In genomic region chr5:115921990-115922389, GRCm38 (mm10) we compare ENCODE assay signal across 29 mouse cellular contexts.
DNase-seq lines count a peak whose midpoint lies in the region; ATAC-seq lines count a peak whose summit lies in the region.
"Had no signal": no experiment of that assay in that cellular context is flagged by ENCODE, and none has a peak within 500 bp of the region (broad histone marks: within the 10 kb centered on the region; RNA-seq: fewer than 3 reads in every experiment).

No protein-coding gene starts in this region.

- no peak overlapping the region; the same call in 1 of the 2 replicates for H3K9ac ChIP-seq in liver, embryonic 15.5 days
- H3K9ac ChIP-seq: embryonic facial prominence, embryonic 13.5 days; forebrain, embryonic 12.5 days; forebrain, embryonic 15.5 days; heart, embryonic 12.5 days; heart, embryonic 15.5 days; hindbrain, embryonic 12.5 days; hindbrain, embryonic 15.5 days had no signal

- 80% methylated on average over 9 of the region's 9 CpGs for WGBS in liver, embryonic 15.5 days (ENCODE audit: insufficient replicate concordance)
- 45% methylated on average over 9 of the region's 9 CpGs for WGBS in hindbrain, embryonic 10.5 days

- H3K27me3 ChIP-seq in liver, embryonic 15.5 days, result no peaks in the 10 kb centered on the region
- H3K27me3 ChIP-seq in hindbrain, embryonic 10.5 days (ENCODE audit: insufficient read depth, poor library complexity, severe bottlenecking), result no peaks in the 10 kb centered on the region
- H3K27me3 ChIP-seq: CH12.LX; embryonic facial prominence, embryonic 13.5 days; forebrain, embryonic 12.5 days; forebrain, embryonic 15.5 days; heart, embryonic 12.5 days; heart, embryonic 15.5 days; hindbrain, embryonic 12.5 days; hindbrain, embryonic 15.5 days; Patski had no signal

- no peaks in the 10 kb centered on the region for H3K9me3 ChIP-seq in liver, embryonic 15.5 days (replicated peaks)
- no peaks in the 10 kb centered on the region for H3K9me3 ChIP-seq in hindbrain, embryonic 10.5 days
- H3K9me3 ChIP-seq: embryonic facial prominence, embryonic 13.5 days; forebrain, embryonic 12.5 days; forebrain, embryonic 15.5 days; G1E; heart, embryonic 12.5 days; heart, embryonic 15.5 days; hindbrain, embryonic 12.5 days; hindbrain, embryonic 15.5 days had no signal

- peaks cover 46% of the 10 kb centered on the region for H3K36me3 ChIP-seq in liver, embryonic 15.5 days (replicated peaks)
- peaks cover 25% of the 10 kb centered on the region for H3K36me3 ChIP-seq in hindbrain, embryonic 10.5 days
- H3K36me3 ChIP-seq: embryonic facial prominence, embryonic 13.5 days; forebrain, embryonic 15.5 days; heart, embryonic 15.5 days; hindbrain, embryonic 15.5 days had no signal

- 0 out of 2 replicates have a peak, but pooled peaks have one; percentile 35 for ATAC-seq in liver, embryonic 15.5 days (ENCODE audit: insufficient read depth)
- ATAC-seq in monocyte, adult 5-6 weeks (replicated peaks; ENCODE audit: insufficient number of reproducible peaks, low FRiP score, low TSS enrichment, poor library complexity, severe bottlenecking), result no peak
- ATAC-seq: forebrain, embryonic 15.5 days; Patski had no signal

- no peak overlapping the region for H3K4me3 ChIP-seq in liver, embryonic 15.5 days (replicated peaks)
- no peak overlapping the region for H3K4me3 ChIP-seq in hindbrain, embryonic 10.5 days
- H3K4me3 ChIP-seq: embryonic facial prominence, embryonic 13.5 days; erythroblast, embryonic 14.5 days; forebrain, embryonic 12.5 days; forebrain, embryonic 15.5 days; heart, embryonic 12.5 days; heart, embryonic 15.5 days; hindbrain, embryonic 12.5 days; hindbrain, embryonic 15.5 days had no signal

- peaks cover 35% of the 10 kb centered on the region for H3K4me1 ChIP-seq in liver, embryonic 15.5 days (replicated peaks)
- H3K4me1 ChIP-seq in hindbrain, embryonic 10.5 days (replicated peaks), result peaks cover 12% of the 10 kb centered on the region
- H3K4me1 ChIP-seq: embryonic facial prominence, embryonic 13.5 days; forebrain, embryonic 12.5 days; forebrain, embryonic 15.5 days; heart, embryonic 12.5 days; heart, embryonic 15.5 days; hindbrain, embryonic 12.5 days; hindbrain, embryonic 15.5 days had no signal

- peak; percentile 38 for DNase-seq in embryo, embryonic 9.5 days (ENCODE audit: extremely low spot score)
- no peak for DNase-seq in embryo, embryonic 11 days
- peak; percentile 8 for DNase-seq in retina, postnatal 1 day
- DNase-seq in retina, embryonic 14.5 days (ENCODE audit: low spot score), result no peak
- peak; percentile 63 for DNase-seq in yolk sac, embryonic 10.5 days (ENCODE audit: low spot score)
- DNase-seq in hindbrain, embryonic 10.5 days (ENCODE audit: low spot score), result no peak
- DNase-seq: adrenal gland, postnatal 10 days; adrenal gland, postnatal 36 days; B cell, adult 2 months; cerebellum, adult 18-20 months; cerebellum, adult 9-10 months; cerebellum, postnatal 14 days; gastrocnemius, postnatal 25 days; heart, adult 18-20 months; heart, postnatal 10 days; heart, postnatal 4 days had no signal

- peak overlapping the region; percentile 29 for H3K4me2 ChIP-seq in liver, embryonic 15.5 days
- H3K4me2 ChIP-seq: embryonic facial prominence, embryonic 13.5 days; forebrain, embryonic 12.5 days; forebrain, embryonic 15.5 days; heart, embryonic 12.5 days; heart, embryonic 15.5 days; hindbrain, embryonic 12.5 days; hindbrain, embryonic 15.5 days had no signal

- H3K27ac ChIP-seq in liver, embryonic 15.5 days (replicated peaks), result peak overlapping the region; percentile 65
- H3K27ac ChIP-seq in hindbrain, embryonic 10.5 days, result no peak overlapping the region
- H3K27ac ChIP-seq: embryonic facial prominence, embryonic 13.5 days; forebrain, embryonic 12.5 days; forebrain, embryonic 15.5 days; heart, embryonic 15.5 days; hindbrain, embryonic 12.5 days; hindbrain, embryonic 15.5 days had no signal

Comparison
In these comparisons a context has a peak if more than half of its experiments do, and no peak if none do; other contexts are left out.
1. DNase-seq: peak in embryo, embryonic 9.5 days (single experiment), retina, postnatal 1 day (single experiment) and yolk sac, embryonic 10.5 days (single experiment); none in embryo, embryonic 11 days (single experiment), retina, embryonic 14.5 days (single experiment) and hindbrain, embryonic 10.5 days (single experiment).